Mouse (Mus musculus) brain, embryonic 18.5 days (tissue): ENCODE results near the gene Gpr89.

Experiments used
- DNase-seq: peaks from one replicate; pipeline ENCODE4 v3.0.0-alpha.2; 2012; ENCODE audit warnings: low read depth, low spot score

The Gpr89 gene

DNA sequence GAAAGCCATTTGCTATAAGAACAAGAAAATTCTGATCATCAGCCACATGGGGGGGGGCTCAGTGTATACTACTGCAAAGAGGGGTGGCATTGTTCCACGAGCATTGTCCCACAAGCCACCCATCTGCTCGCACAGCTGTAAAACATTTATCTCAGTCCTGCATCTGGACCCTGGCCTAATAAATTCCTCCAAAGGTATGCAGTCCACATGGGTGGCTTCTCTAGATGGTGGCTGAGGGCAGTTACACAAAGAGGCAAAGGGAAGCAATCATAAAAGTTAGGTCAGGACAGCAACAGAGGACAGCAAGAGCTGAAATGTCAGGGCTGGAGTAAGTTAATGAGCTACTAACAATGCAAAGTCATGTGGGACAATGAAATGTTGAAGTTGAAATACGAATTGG, 81.4 kb downstream of the Gpr89 start:
- no peak for DNase-seq

DNA sequence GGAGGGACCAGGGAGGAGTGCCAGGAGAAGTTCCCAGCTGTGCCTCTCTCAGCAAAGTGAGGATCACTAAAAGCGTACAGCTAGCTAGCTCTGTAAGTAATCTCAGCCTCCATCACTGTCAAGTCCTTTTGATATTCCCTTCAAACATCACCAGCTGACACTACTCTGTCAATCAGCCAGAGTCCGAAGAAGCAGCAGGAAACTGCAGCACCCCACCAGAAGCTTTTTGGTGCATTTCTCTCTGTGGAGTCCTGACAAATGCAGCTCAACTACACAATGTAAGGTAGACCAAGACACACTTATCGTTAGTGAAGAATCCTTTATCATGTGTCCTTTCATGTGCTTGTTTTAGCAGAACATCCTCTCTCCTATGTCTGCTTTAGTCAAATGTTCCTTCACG, 83.6 kb downstream of the Gpr89 start:
- DNase-seq, result no peak

DNA sequence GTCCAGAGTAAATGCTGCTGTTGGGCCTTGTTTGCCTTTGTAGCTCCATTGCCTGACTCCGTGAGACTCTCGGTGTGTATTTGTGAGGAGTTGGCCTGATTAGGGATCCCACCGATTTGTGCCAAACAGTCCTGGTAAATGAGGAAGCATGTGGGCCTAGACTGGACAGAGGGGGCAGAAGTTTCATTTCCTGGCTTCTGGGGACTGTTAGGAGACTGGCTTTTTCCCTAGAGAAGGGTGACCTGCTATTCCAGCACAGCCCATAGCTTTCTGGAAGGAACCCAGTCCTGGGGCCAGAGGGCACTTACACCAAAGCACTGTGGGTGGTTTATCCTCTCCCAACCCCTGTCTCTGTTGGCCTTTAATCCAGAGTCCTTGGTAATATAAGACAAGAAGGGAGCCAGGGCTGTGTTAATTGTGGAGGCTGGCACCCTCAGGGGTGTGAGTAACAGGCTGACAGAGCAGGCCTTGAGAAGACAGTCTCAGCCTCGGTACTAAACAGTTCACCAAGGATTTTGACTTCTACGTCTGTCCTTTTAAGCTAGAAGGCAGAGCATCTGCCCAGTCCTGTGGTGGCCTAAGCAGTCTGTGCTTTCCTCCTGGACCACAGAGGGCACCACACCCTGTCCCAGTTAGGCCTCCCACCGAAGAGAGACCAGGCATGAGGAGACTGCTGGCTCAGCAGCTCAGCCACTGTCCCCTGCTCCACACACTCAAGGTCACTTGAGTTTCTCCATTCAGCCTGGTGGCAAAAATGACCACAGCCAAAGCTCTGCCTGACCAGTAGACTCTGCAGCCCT, 84.8 kb downstream of the Gpr89 start:
- DNase-seq, result no peak
